Mouse (Mus musculus) monocyte, adult 59 days (primary cell): ENCODE results near the gene Gm13275. TPM values are rescaled to one million over a fixed set of nuclear protein-coding genes. Genes with fewer than 3 reads are reported as not detected.

Source experiments
- total RNA-seq, 2 experiments: library from RNA; stranded (reverse); gene quantifications; one replicate each; pipeline ENCODE4 v1.2.4; 2023

Gm13275 gene
- total RNA-seq, 2 experiments from 2014 or later = not detected

Other genes starting within 250 kb of the Gm13275 start
- gene Ifna15, start 236.2 kb upstream of the Gm13275 start, total RNA-seq = not detected
- gene Ifna14, start 222.7 kb upstream of the Gm13275 start, total RNA-seq = not detected
- not detected for gene Ifna9, start 202.1 kb upstream of the Gm13275 start, total RNA-seq
- not detected for gene Ifna12, start 191.1 kb upstream of the Gm13275 start, total RNA-seq
- gene C87499, start 160.1 kb upstream of the Gm13275 start, total RNA-seq = not detected
- gene Ifna13, start 150.0 kb upstream of the Gm13275 start, total RNA-seq = not detected
- not detected for gene Ifna16, start 117.6 kb upstream of the Gm13275 start, total RNA-seq
- gene Ifna2, start 110.6 kb upstream of the Gm13275 start, total RNA-seq = not detected
- not detected for gene Ifnab, start 103.1 kb upstream of the Gm13275 start, total RNA-seq
- gene Gm26566, start 72.7 kb upstream of the Gm13275 start, total RNA-seq = 1 to 10 TPM in 1 of 2 experiments, not detected in 1; 1.6 TPM
- gene Klhl9, start 72.0 kb upstream of the Gm13275 start, total RNA-seq = 10 to 100 TPM; 72.7 to 83.4 TPM
- not detected for gene Gm13271, start 39.6 kb upstream of the Gm13275 start, total RNA-seq
- gene Gm13283, start 34.4 kb upstream of the Gm13275 start, total RNA-seq = not detected
- not detected for gene Gm13290, start 20.7 kb upstream of the Gm13275 start, total RNA-seq
- gene Gm13289, start 17.6 kb upstream of the Gm13275 start, total RNA-seq = not detected
- not detected for gene Gm13272, start 14.6 kb upstream of the Gm13275 start, total RNA-seq
- not detected for gene Ifnz, start 12.4 kb upstream of the Gm13275 start, total RNA-seq
- gene Gm13276, start 8.8 kb upstream of the Gm13275 start, total RNA-seq = not detected
- gene Gm13277, start 5.9 kb upstream of the Gm13275 start, total RNA-seq = not detected
- not detected for gene Gm13278, start 2.9 kb upstream of the Gm13275 start, total RNA-seq
- gene Gm13279, start 2.9 kb downstream of the Gm13275 start, total RNA-seq = not detected
- gene Gm13285, start 5.2 kb downstream of the Gm13275 start, total RNA-seq = under 1 TPM; 0.42 to 0.91 TPM
- not detected for gene Gm13287, start 8.8 kb downstream of the Gm13275 start, total RNA-seq
- not detected for gene Gm13288, start 11.0 kb downstream of the Gm13275 start, total RNA-seq
- gene Ifna7, start 21.7 kb downstream of the Gm13275 start, total RNA-seq = not detected
- not detected for gene Ifna11, start 25.5 kb downstream of the Gm13275 start, total RNA-seq
- not detected for gene Ifna6, start 32.9 kb downstream of the Gm13275 start, total RNA-seq
- gene Ifna5, start 41.0 kb downstream of the Gm13275 start, total RNA-seq = not detected
- not detected for gene Ifna4, start 47.4 kb downstream of the Gm13275 start, total RNA-seq
- not detected for gene Ifna1, start 55.6 kb downstream of the Gm13275 start, total RNA-seq
- not detected for gene Ifne, start 85.7 kb downstream of the Gm13275 start, total RNA-seq